1 mouse cellular context compared by ENCODE assay signal in the genomic region with DNA sequence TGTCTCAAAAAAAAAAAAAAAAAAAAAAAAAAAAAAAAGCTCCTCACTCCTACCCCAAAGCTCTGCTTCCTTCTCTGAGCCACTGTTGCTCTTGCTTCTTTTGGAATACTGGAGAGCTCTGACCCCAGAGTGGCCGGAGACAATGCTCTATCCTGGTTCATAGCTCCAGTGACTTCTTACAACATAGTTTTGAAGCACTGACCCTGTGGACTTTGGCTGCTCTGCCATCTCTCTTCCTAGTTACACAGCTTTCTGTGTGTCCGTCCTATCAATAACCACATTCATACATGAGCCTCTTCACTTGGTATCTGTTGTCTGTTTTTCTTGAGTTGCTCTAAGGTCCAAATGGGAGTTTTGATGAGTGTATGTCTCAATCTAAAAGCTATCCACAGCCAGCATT.
A peak's percentile ranks its signal among the peaks of the same experiment; 100 is the strongest.
TF ChIP-seq lines count a peak whose summit lies in the region.

No protein-coding gene starts in this region.

TF ChIP-seq in MEL, 35 proteins besides CTCF, POLR2A, EP300 and RAD21:
- TF ChIP-seq MEF2A (IDR thresholded peaks at IDR 0.05; ENCODE audit: extremely low read depth, insufficient replicate concordance, low read depth, low read length, poor library complexity, severe bottlenecking) (no peak), ZNF384 (IDR thresholded peaks at IDR 0.05; ENCODE audit: low read depth, low read length) (0 out of 2 replicates have a peak, but pooled peaks have one; percentile 48)
